Mouse (Mus musculus) stomach, postnatal 0 days (tissue): ENCODE data around the gene Csnk2a1. TPM values are rescaled to one million over a fixed set of nuclear protein-coding genes. Genes with fewer than 3 reads are reported as not detected.

Experiments used
- ATAC-seq: fragments of 200-750 bp; cut with Nextera tagmentation; 2 replicates; pipeline ENCODE4 v1.8.0; 2017; ENCODE audit not compliant: low FRiP score, low TSS enrichment
- DNase-seq: peaks from one replicate; pipeline ENCODE4 v3.0.0-alpha.2; 2016; ENCODE audit warnings: low spot score
- H3K27ac ChIP-seq: fragments of 300-500 bp; sonication (generic); replicated peaks from 2 replicates; pipeline ENCODE4 v1.5.1; 2014; ENCODE audit warnings: mild to moderate bottlenecking, control low read depth
- H3K27me3 ChIP-seq: fragments of 300-500 bp; sonication (generic); 2 replicates; pipeline ENCODE4 v1.6.1; 2014; ENCODE audit warnings: low read length; ENCODE audit not compliant: control insufficient read depth, insufficient read depth
- H3K36me3 ChIP-seq: fragments of 300-500 bp; sonication (generic); 2 replicates; pipeline ENCODE4 v1.6.1; 2014; ENCODE audit warnings: low read length, mixed read lengths; ENCODE audit not compliant: control insufficient read depth, insufficient read depth
- H3K4me1 ChIP-seq: fragments of 300-500 bp; sonication (generic); replicated peaks from 2 replicates; pipeline ENCODE4 v1.6.1; 2014; ENCODE audit warnings: antibody characterized with exemption; ENCODE audit not compliant: control insufficient read depth, insufficient read depth
- H3K4me2 ChIP-seq: fragments of 300-500 bp; sonication (generic); replicated peaks from 2 replicates; pipeline ENCODE4 v1.6.1; 2014; ENCODE audit warnings: low read depth, mild to moderate bottlenecking, control low read depth, moderate library complexity
- H3K4me3 ChIP-seq: fragments of 300-500 bp; sonication (generic); 2 replicates; pipeline ENCODE4 v1.5.1; 2014; ENCODE audit warnings: low read depth, low read length, control low read depth
- H3K9ac ChIP-seq: fragments of 300-500 bp; sonication (generic); 2 replicates; pipeline ENCODE4 v1.6.1; 2014; ENCODE audit warnings: mild to moderate bottlenecking, low read length, control low read depth, mixed read lengths
- H3K9me3 ChIP-seq: fragments of 300-500 bp; sonication (generic); 2 replicates; pipeline ENCODE4 v1.6.1; 2016; ENCODE audit warnings: low read length; ENCODE audit not compliant: control insufficient read depth
- CTCF ChIP-seq: IDR thresholded peaks from 2 replicates; pipeline ENCODE4 v1.5.1; 2016; ENCODE audit warnings: antibody characterized with exemption, low read depth, mild to moderate bottlenecking, moderate library complexity
- EP300 ChIP-seq: optimal IDR thresholded peaks from 2 replicates; pipeline ENCODE3; 2016; ENCODE audit warnings: antibody characterized with exemption
- WGBS: fragments of 180-500 bp; shearing (Covaris S2); extraction: QIAGEN DNeasy Blood & Tissue Kit; methylation state at CpG from one replicate; pipeline ENCODE4 v1.1.7; 2014; 5-methylcytosine and 5-hydroxymethylcytosine counted together
- polyA plus RNA-seq: library from polyadenylated mRNA; unstranded; fragments of >200 nt; fragmentation: Nextera tagmentation; extraction: Ambion mirVana; gene quantifications from 2 replicates; pipeline ENCODE4 v1.2.1, GENCODE M21; 2015

Csnk2a1 gene
- polyA plus RNA-seq, 1 experiment from 2014 or later: 60.7 TPM

- Histone ChIP-seq H3K27ac (no peak overlapping the region), H3K4me3 (no peak overlapping the region), H3K9ac (no peak overlapping the region), H3K27me3 (no peaks in the 10 kb centered on the region), H3K36me3 (peaks cover 25% of the 10 kb centered on the region), H3K4me2 (no peak overlapping the region), H3K9me3 (no peaks in the 10 kb centered on the region), H3K4me1 (no peaks in the 10 kb centered on the region; the same call in 1 of the 2 replicates)
- ATAC-seq (peak; percentile 54), DNase-seq (no peak)
- 80% methylated on average over 8 of the region's 8 CpGs for WGBS
- TF ChIP-seq CTCF: no peak
- TF ChIP-seq EP300: no peak
Measured at GRCm38 (mm10) chr2:152326654-152327053, 100.0 kb downstream of the Csnk2a1 start.

DNA sequence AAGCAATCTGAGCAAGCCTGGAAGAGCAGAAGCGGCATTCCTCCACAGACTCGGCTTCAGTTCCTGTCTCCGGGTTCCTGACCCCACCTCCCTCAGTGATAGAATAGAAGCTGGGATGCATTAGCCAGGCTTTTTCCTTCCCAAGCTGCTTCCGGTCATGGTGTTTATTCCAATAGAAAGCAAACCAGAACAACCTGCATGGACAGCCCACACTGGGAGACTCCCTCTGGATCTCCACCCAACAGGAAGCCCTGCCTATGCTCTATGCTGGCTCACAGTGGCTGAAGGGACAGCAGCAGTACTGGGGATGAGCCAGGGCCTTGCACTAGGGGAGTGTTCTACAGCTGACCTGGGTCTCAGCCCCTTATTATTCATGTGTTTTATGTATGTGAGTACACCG is 101.3 kb downstream of the Csnk2a1 start:
- no peak for DNase-seq

DNA sequence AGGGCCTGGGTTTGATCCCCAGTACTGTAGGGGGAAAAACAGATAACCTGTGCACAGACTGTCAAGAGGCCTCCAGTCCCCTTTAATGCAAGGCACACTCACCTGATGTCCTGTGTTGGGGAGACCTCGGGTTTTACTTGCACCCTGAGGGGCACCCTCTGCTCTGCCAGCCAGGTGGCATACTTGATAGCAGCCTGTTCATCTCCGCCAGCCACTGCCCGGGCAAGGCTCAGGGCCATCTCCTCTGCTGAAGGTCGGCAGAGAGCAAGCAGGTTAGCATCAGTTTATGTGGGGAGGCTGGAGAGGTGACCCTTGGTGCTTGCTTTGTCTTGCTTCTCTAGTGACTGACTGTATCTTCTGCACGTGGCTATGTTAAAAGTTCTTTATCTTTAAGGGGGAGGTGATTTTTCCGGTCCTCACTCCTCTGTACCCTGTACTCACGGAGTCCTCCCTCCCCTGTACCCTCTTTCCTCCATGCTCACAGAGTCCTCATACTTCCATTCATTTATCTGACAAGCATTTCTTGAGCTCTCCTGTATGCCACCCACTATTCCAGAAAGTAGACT is 104.3 kb downstream of the Csnk2a1 start:
- Histone ChIP-seq H3K36me3 (0 out of 2 replicates have a peak, but pooled peaks cover 6% of the 10 kb centered on the region), H3K27ac (no peak overlapping the region), H3K4me2 (peak overlapping the region; percentile 91), H3K4me1 (no peaks in the 10 kb centered on the region; the same call in 1 of the 2 replicates), H3K27me3 (no peaks in the 10 kb centered on the region), H3K9ac (peak overlapping the region; percentile 89), H3K9me3 (no peaks in the 10 kb centered on the region), H3K4me3 (no peak overlapping the region)
- WGBS: 60% methylated on average over 7 of the region's 7 CpGs
- no peak for DNase-seq
- no peak for ATAC-seq
- TF ChIP-seq CTCF: no peak
- no peak for TF ChIP-seq EP300

More for the DNA sequence above, 101.3 kb downstream of the Csnk2a1 start:
- no peak for ATAC-seq
- no peak overlapping the region for H3K9ac ChIP-seq
- H3K4me2 ChIP-seq: no peak overlapping the region
- H3K27me3 ChIP-seq: no peaks in the 10 kb centered on the region
- H3K27ac ChIP-seq: no peak overlapping the region
- H3K9me3 ChIP-seq: no peaks in the 10 kb centered on the region
- H3K4me1 ChIP-seq: no peaks in the 10 kb centered on the region; the same call in 1 of the 2 replicates
- TF ChIP-seq EP300 (no peak), CTCF (no peak)
- H3K36me3 ChIP-seq: peaks cover 19% of the 10 kb centered on the region
- 62% methylated on average over 5 of the region's 5 CpGs for WGBS
- H3K4me3 ChIP-seq: no peak overlapping the region

Other genes with a start within 250 kb of the Csnk2a1 start
- 29.9 and 33.7 TPM in 2 replicates for gene Fam110a, start 246.6 kb upstream of the Csnk2a1 start, polyA plus RNA-seq
- 22.2 and 24.9 TPM in 2 replicates for gene Slc52a3, start 230.3 kb upstream of the Csnk2a1 start, polyA plus RNA-seq
- not detected in 2 replicates for gene Scrt2, start 145.3 kb upstream of the Csnk2a1 start, polyA plus RNA-seq
- 28.4 and 31.4 TPM in 2 replicates for gene Srxn1, start 121.3 kb upstream of the Csnk2a1 start, polyA plus RNA-seq
- 2.5 and 3.1 TPM in 2 replicates for gene Tcf15, start 83.3 kb upstream of the Csnk2a1 start, polyA plus RNA-seq
- gene Tbc1d20, start 67.0 kb downstream of the Csnk2a1 start, polyA plus RNA-seq: 22.6 and 24.8 TPM in 2 replicates
- 49.8 and 53.6 TPM in 2 replicates for gene Rbck1, start 105.8 kb downstream of the Csnk2a1 start, polyA plus RNA-seq
- 2.9 and 3.9 TPM in 2 replicates for gene Trib3, start 117.2 kb downstream of the Csnk2a1 start, polyA plus RNA-seq
- 1.1 and 1.5 TPM in 2 replicates for gene Nrsn2, start 149.8 kb downstream of the Csnk2a1 start, polyA plus RNA-seq
- 2.7 and 3.0 TPM in 2 replicates for gene Sox12, start 171.2 kb downstream of the Csnk2a1 start, polyA plus RNA-seq
- gene Zcchc3, start 188.2 kb downstream of the Csnk2a1 start, polyA plus RNA-seq: 14.8 and 15.6 TPM in 2 replicates
- gene 6820408C15Rik, start 188.7 kb downstream of the Csnk2a1 start, polyA plus RNA-seq: 0.38 TPM in 2 replicates
- gene Defb23, start 237.8 kb downstream of the Csnk2a1 start, polyA plus RNA-seq: not detected in 2 replicates